Mouse (Mus musculus) myocyte (in vitro differentiated cells): ENCODE measurements around the gene AY074887. TPM values are rescaled to one million over a fixed set of nuclear protein-coding genes. Genes with fewer than 3 reads are reported as not detected.
"Not testable (repeated sequence)": the region's sequence is repeated elsewhere in the genome, so short reads cannot be mapped to it uniquely, and the experiment has no call there.

Experiments
- H3K27me3 ChIP-seq: one replicate; pipeline ENCODE4 v1.6.1; 2011; ENCODE audit not compliant: control insufficient read depth, insufficient read depth, insufficient read length
- H3K36me3 ChIP-seq: one replicate; pipeline ENCODE4 v1.6.1; 2011; ENCODE audit not compliant: control insufficient read depth, insufficient read depth
- H3K4me2 ChIP-seq: one replicate; pipeline ENCODE4 v1.6.1; 2011; ENCODE audit warnings: low read depth, control low read depth
- H3K4me3 ChIP-seq: one replicate; pipeline ENCODE4 v1.5.1; 2011; ENCODE audit warnings: mild to moderate bottlenecking, control low read depth, moderate library complexity
- H3K79me2 ChIP-seq: one replicate; pipeline ENCODE4 v1.6.1; 2011; ENCODE audit not compliant: control insufficient read depth, insufficient read depth
- H3ac ChIP-seq: one replicate; pipeline ENCODE4 v1.6.1; 2011; ENCODE audit not compliant: control insufficient read depth, insufficient read length
- CEBPB ChIP-seq: IDR thresholded peaks from 2 replicates; pipeline ENCODE4 v1.6.1; 2011; ENCODE audit warnings: mild to moderate bottlenecking, moderate library complexity; ENCODE audit not compliant: poor library complexity, insufficient read depth, severe bottlenecking
- E2F4 ChIP-seq: IDR thresholded peaks from one replicate; pipeline ENCODE4 v1.6.1; 2011; ENCODE audit warnings: mild to moderate bottlenecking, control low read depth, moderate library complexity; ENCODE audit not compliant: insufficient read depth
- MAX ChIP-seq: IDR thresholded peaks from one replicate; pipeline ENCODE4 v1.6.1; 2011; ENCODE audit warnings: low read depth, mild to moderate bottlenecking, control low read depth
- MYOD1 ChIP-seq, 3 experiments: IDR thresholded peaks; one replicate each; pipeline ENCODE4 v1.6.1; 2011; ENCODE audit warnings: control low read depth in 2 of 3, low read depth in 2 of 3, mild to moderate bottlenecking in 2 of 3, moderate library complexity in 1 of 3; ENCODE audit not compliant: insufficient read length in 2 of 3, control insufficient read depth in 1 of 3
- MYOG ChIP-seq, 3 experiments: IDR thresholded peaks; one replicate each; pipeline ENCODE4 v1.6.1; 2011; ENCODE audit warnings: control low read depth in 2 of 3, low read depth in 2 of 3, mild to moderate bottlenecking in 2 of 3; ENCODE audit not compliant: insufficient read length in 2 of 3, control insufficient read depth in 1 of 3, insufficient read depth in 1 of 3
- POLR2A ChIP-seq: IDR thresholded peaks from one replicate; pipeline ENCODE4 v1.6.1; 2011; ENCODE audit warnings: low read depth, mild to moderate bottlenecking, control low read depth, moderate library complexity; ENCODE audit not compliant: insufficient read length
- POLR2AphosphoS2 ChIP-seq: IDR thresholded peaks from one replicate; pipeline ENCODE4 v1.6.1; 2011; ENCODE audit warnings: low read depth, control low read depth; ENCODE audit not compliant: insufficient read length
- REST ChIP-seq: IDR thresholded peaks from one replicate; pipeline ENCODE4 v1.6.1; 2011; ENCODE audit warnings: mild to moderate bottlenecking, control low read depth, moderate library complexity; ENCODE audit not compliant: insufficient read depth, insufficient read length
- SRF ChIP-seq: IDR thresholded peaks from one replicate; pipeline ENCODE4 v1.6.1; 2011; ENCODE audit warnings: low read depth; ENCODE audit not compliant: control insufficient read depth, insufficient read length
- TCF12 ChIP-seq: IDR thresholded peaks from one replicate; pipeline ENCODE4 v1.6.1; 2011; ENCODE audit warnings: mild to moderate bottlenecking, control low read depth; ENCODE audit not compliant: poor library complexity, insufficient read depth, severe bottlenecking
- TCF3 ChIP-seq: IDR thresholded peaks from one replicate; pipeline ENCODE4 v1.6.1; 2011; ENCODE audit warnings: low read depth, control low read depth; ENCODE audit not compliant: insufficient read length
- USF1 ChIP-seq: IDR thresholded peaks from one replicate; pipeline ENCODE4 v1.6.1; 2011; ENCODE audit warnings: low read depth, mild to moderate bottlenecking, control low read depth, moderate library complexity
- polyA plus RNA-seq: library from polyadenylated mRNA; unstranded; fragments of >200 nt; fragmentation: generic; extraction: Trizol; gene quantifications from one replicate; pipeline ENCODE4 v1.2.1, GENCODE M21; 2012; ENCODE audit warnings: missing spikeins

Gene AY074887
- polyA plus RNA-seq, 1 experiment, result 0.08 TPM

- H3ac ChIP-seq, result no peak overlapping the region
- no peaks in the 10 kb centered on the region for H3K27me3 ChIP-seq
- no peak overlapping the region for H3K4me2 ChIP-seq
- TF ChIP-seq CEBPB (no peak), POLR2AphosphoS2 (no peak), TCF12 (no peak), E2F4 (no peak), SRF (no peak), MYOG (IDR thresholded peaks at IDR 0.05; ENCODE audit: control insufficient read depth in 1 of 3, insufficient read depth in 1 of 3, insufficient read length in 2 of 3, low read depth in 2 of 3) (no peak), MYOD1 (IDR thresholded peaks at IDR 0.05; ENCODE audit: control insufficient read depth in 1 of 3, insufficient read length in 2 of 3, low read depth in 2 of 3) (no peak), MAX (no peak), TCF3 (no peak), POLR2A (no peak), USF1 (no peak), REST (no peak)
- peaks cover 30% of the 10 kb centered on the region for H3K36me3 ChIP-seq
- no peak overlapping the region for H3K4me3 ChIP-seq
- H3K79me2 ChIP-seq, result no peaks in the 10 kb centered on the region
Observed at GRCm38 (mm10) chr9:54961059-54961458, 10.3 kb upstream of the AY074887 start.

- H3K4me2 ChIP-seq, result peak overlapping the region; percentile 56
- H3K27me3 ChIP-seq, result not testable (repeated sequence)
- peak overlapping the region; percentile 100 for H3ac ChIP-seq
- H3K36me3 ChIP-seq, result peaks cover 15% of the 10 kb centered on the region
- H3K79me2 ChIP-seq, result peaks cover 22% of the 10 kb centered on the region
- peak overlapping the region; percentile 71 for H3K4me3 ChIP-seq
Observed at GRCm38 (mm10) chr9:54950162-54950561, 636 bp downstream of the AY074887 start.

GRCm38 (mm10) chr9:54949465-54949864 is 1.3 kb downstream of the AY074887 start:
- Histone ChIP-seq H3K79me2 (peaks cover 22% of the 10 kb centered on the region), H3K4me2 (no peak overlapping the region), H3K27me3 (no peaks in the 10 kb centered on the region), H3K36me3 (peaks cover 13% of the 10 kb centered on the region), H3ac (no peak overlapping the region), H3K4me3 (peak overlapping the region; percentile 71)
- TF ChIP-seq REST (no peak), TCF12 (no peak), E2F4 (no peak), SRF (no peak), POLR2A (no peak), TCF3 (no peak), MYOG (IDR thresholded peaks at IDR 0.05; ENCODE audit: control insufficient read depth in 1 of 3, insufficient read depth in 1 of 3, insufficient read length in 2 of 3, low read depth in 2 of 3) (no peak), CEBPB (no peak), MYOD1 (IDR thresholded peaks at IDR 0.05; ENCODE audit: control insufficient read depth in 1 of 3, insufficient read length in 2 of 3, low read depth in 2 of 3) (no peak), MAX (no peak), POLR2AphosphoS2 (no peak), USF1 (no peak)

GRCm38 (mm10) chr9:54946256-54946655 is 4.5 kb downstream of the AY074887 start:
- no peaks in the 10 kb centered on the region for H3K27me3 ChIP-seq
- TF ChIP-seq MYOD1 (IDR thresholded peaks at IDR 0.05; ENCODE audit: control insufficient read depth in 1 of 3, insufficient read length in 2 of 3, low read depth in 2 of 3) (no peak), POLR2AphosphoS2 (no peak), SRF (no peak), E2F4 (no peak), TCF3 (no peak), TCF12 (no peak), USF1 (no peak), CEBPB (no peak), POLR2A (no peak), MYOG (IDR thresholded peaks at IDR 0.05; ENCODE audit: control insufficient read depth in 1 of 3, insufficient read depth in 1 of 3, insufficient read length in 2 of 3, low read depth in 2 of 3) (no peak), MAX (no peak), REST (no peak)
- no peak overlapping the region for H3K4me2 ChIP-seq
- H3ac ChIP-seq, result no peak overlapping the region
- H3K79me2 ChIP-seq, result peaks cover 3% of the 10 kb centered on the region
- no peaks in the 10 kb centered on the region for H3K36me3 ChIP-seq
- H3K4me3 ChIP-seq, result no peak overlapping the region

GRCm38 (mm10) chr9:54944467-54944866 is 6.3 kb downstream of the AY074887 start:
- no peaks in the 10 kb centered on the region for H3K79me2 ChIP-seq
- TF ChIP-seq MAX, result no peak
- no peak for TF ChIP-seq TCF12
- TF ChIP-seq E2F4, result no peak
- TF ChIP-seq POLR2AphosphoS2, result no peak
- TF ChIP-seq MYOG (IDR thresholded peaks at IDR 0.05; ENCODE audit: control insufficient read depth in 1 of 3, insufficient read depth in 1 of 3, insufficient read length in 2 of 3, low read depth in 2 of 3), result no peak
- TF ChIP-seq CEBPB, result no peak
- TF ChIP-seq REST, result no peak
- no peak for TF ChIP-seq POLR2A
- TF ChIP-seq MYOD1 (IDR thresholded peaks at IDR 0.05; ENCODE audit: control insufficient read depth in 1 of 3, insufficient read length in 2 of 3, low read depth in 2 of 3), result no peak
- no peak for TF ChIP-seq TCF3
- TF ChIP-seq SRF, result no peak
- no peak for TF ChIP-seq USF1
- no peaks in the 10 kb centered on the region for H3K27me3 ChIP-seq
- no peak overlapping the region for H3K4me2 ChIP-seq
- no peaks in the 10 kb centered on the region for H3K36me3 ChIP-seq
- H3K4me3 ChIP-seq, result no peak overlapping the region
- H3ac ChIP-seq, result no peak overlapping the region
